Mouse (Mus musculus) G1E (cell line): ENCODE results near the gene Sel1l2.

ENCODE experiments used
- CTCF ChIP-seq: IDR thresholded peaks from 2 replicates; pipeline ENCODE4 v1.5.1; 2012; ENCODE audit warnings: low read depth, low read length, inconsistent platforms, mixed read lengths
- GATA1 ChIP-seq: IDR thresholded peaks from 2 replicates; pipeline ENCODE4 v1.6.1; 2012; ENCODE audit warnings: borderline replicate concordance, low read length, inconsistent platforms, mixed read lengths
- GATA2 ChIP-seq: IDR thresholded peaks from 2 replicates; pipeline ENCODE4 v1.6.1; 2012; ENCODE audit warnings: low read depth, low read length, inconsistent platforms, borderline replicate concordance
- POLR2AphosphoS5 ChIP-seq: IDR thresholded peaks from 2 replicates; pipeline ENCODE4 v1.6.1; 2012; ENCODE audit warnings: low read depth, low read length, inconsistent platforms; ENCODE audit not compliant: insufficient replicate concordance
- TAL1 ChIP-seq: conservative IDR thresholded peaks from 2 replicates; pipeline ENCODE4 v1.6.1; 2012; ENCODE audit warnings: low read depth, low read length, inconsistent platforms, mixed read lengths

- TF ChIP-seq CTCF (no peak), POLR2AphosphoS5 (no peak), TAL1 (no peak), GATA1 (no peak), GATA2 (no peak)
These were observed 58.8 kb downstream of the Sel1l2 start for GRCm38 (mm10) chr2:140330508-140331306.
